Mouse (Mus musculus) testis, adult 2 months (tissue): ENCODE data around the gene Rab11fip3. TPM values are rescaled to one million over a fixed set of nuclear protein-coding genes. Genes with fewer than 3 reads are reported as not detected.

Source experiments
- H3K27ac ChIP-seq: fragments of 200-500 bp; 2 replicates; pipeline ENCODE4 v1.5.1; 2012; ENCODE audit warnings: low read depth, low read length; ENCODE audit not compliant: control insufficient read depth, insufficient read depth
- H3K27me3 ChIP-seq: fragments of 200-500 bp; 2 replicates; pipeline ENCODE4 v1.6.1; 2012; ENCODE audit warnings: mild to moderate bottlenecking, low read length, moderate library complexity; ENCODE audit not compliant: control insufficient read depth, insufficient read depth
- H3K36me3 ChIP-seq: fragments of 200-500 bp; 2 replicates; pipeline ENCODE4 v1.6.1; 2012; ENCODE audit warnings: mild to moderate bottlenecking, low read length; ENCODE audit not compliant: control insufficient read depth, insufficient read depth
- H3K4me1 ChIP-seq: fragments of 200-500 bp; 2 replicates; pipeline ENCODE4 v1.6.1; 2012; ENCODE audit warnings: low read length; ENCODE audit not compliant: control insufficient read depth, insufficient read depth
- H3K4me3 ChIP-seq: fragments of 200-500 bp; 2 replicates; pipeline ENCODE4 v1.5.1; 2012; ENCODE audit warnings: low read depth, mild to moderate bottlenecking, low read length, moderate library complexity, mixed read lengths; ENCODE audit not compliant: control insufficient read depth
- CTCF ChIP-seq: fragments of 200-500 bp; IDR thresholded peaks from 2 replicates; pipeline ENCODE4 v1.5.1; 2012; ENCODE audit warnings: low read depth, mild to moderate bottlenecking, inconsistent platforms, low read length, moderate library complexity; ENCODE audit not compliant: control insufficient read depth, insufficient read depth, insufficient replicate concordance
- POLR2A ChIP-seq: fragments of 200-500 bp; IDR thresholded peaks from 2 replicates; pipeline ENCODE4 v1.6.1; 2012; ENCODE audit warnings: low read depth, mild to moderate bottlenecking, inconsistent platforms, low read length, moderate library complexity; ENCODE audit not compliant: control insufficient read depth
- polyA plus RNA-seq: library from polyadenylated mRNA; depleted of rRNA; stranded (reverse); fragments of >200 nt; gene quantifications from 2 replicates; pipeline ENCODE4 v1.2.3, GENCODE M21; 2012

Rab11fip3 gene
- polyA plus RNA-seq, 1 experiment, result 37.5 TPM

DNA sequence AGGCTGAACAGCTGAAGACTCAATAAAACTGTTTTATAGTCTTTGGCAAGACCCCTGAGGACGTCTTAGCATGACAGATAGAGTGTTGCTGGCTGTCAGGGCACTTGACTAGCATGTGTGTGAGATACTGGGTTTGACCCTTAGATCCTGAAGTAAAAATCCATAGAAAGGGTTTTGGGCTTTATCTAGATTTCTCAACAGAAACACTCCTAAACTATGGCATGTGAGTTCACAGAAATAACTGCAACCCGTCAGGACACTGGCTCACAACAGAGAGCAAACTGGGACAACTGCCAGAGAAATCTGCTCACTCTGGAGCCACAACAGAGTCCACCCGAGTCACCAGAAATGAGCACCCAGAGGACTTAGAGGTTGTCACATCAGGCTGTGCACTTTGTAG is 101.7 kb downstream of the Rab11fip3 start:
- Histone ChIP-seq H3K27me3 (no peaks in the 10 kb centered on the region), H3K4me1 (no peaks in the 10 kb centered on the region), H3K36me3 (no peaks in the 10 kb centered on the region), H3K4me3 (no peak overlapping the region), H3K27ac (no peak overlapping the region)
- TF ChIP-seq POLR2A, result no peak
- TF ChIP-seq CTCF, result no peak

DNA sequence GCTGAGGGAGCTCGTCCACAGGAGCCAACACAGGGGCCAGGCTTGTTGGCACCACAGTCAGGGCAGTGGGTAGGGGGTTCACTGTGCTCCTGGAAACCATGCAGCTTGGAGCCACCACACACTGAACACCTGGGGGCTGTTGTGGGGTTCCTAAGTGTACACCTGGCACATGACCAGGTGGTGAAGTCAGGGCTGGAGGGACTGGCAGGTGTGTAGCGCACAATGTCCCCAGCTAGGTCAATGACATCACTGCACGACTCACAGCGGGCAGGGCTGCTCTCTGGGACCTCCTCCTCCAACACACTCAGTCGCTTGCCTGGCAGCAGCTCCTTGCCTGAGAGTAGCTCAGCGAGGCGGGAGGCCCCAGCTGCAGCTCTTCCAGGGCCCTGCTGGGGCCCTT is 105.1 kb downstream of the Rab11fip3 start:
- TF ChIP-seq POLR2A (no peak), CTCF (no peak)
- Histone ChIP-seq H3K27ac (no peak overlapping the region), H3K36me3 (no peaks in the 10 kb centered on the region)

DNA sequence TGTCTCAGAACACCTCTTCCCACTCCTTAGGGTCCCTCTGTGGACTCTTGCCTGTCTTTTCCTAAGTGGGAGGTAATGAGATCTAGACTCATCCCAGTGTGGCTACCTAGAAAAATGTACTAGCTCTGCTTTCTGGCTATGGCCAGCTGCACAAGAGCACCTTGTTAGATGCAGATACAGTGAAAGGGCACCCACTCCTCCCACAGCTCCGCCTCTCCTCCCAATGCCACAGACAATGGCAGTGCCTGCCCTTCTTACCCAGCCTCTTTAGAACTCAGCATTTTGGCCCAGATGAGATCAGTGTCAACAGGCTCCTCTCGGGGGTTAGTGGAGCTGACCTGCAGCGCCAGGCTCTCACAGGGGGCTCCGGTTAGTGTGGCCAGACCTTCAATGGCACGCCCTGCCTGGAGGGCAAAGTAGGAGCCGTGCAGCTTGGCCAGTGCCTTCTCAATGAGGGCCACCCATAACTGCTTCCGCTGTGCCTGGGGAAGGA is 106.9 kb downstream of the Rab11fip3 start:
- no peak overlapping the region for H3K27ac ChIP-seq
- no peaks in the 10 kb centered on the region for H3K27me3 ChIP-seq
- TF ChIP-seq CTCF, result no peak
- no peak for TF ChIP-seq POLR2A
- H3K4me1 ChIP-seq, result no peaks in the 10 kb centered on the region
- no peaks in the 10 kb centered on the region for H3K36me3 ChIP-seq
- peak overlapping the region; percentile 47 for H3K4me3 ChIP-seq

More for the DNA sequence above, 105.1 kb downstream of the Rab11fip3 start:
- no peaks in the 10 kb centered on the region for H3K27me3 ChIP-seq
- no peaks in the 10 kb centered on the region for H3K4me1 ChIP-seq
- no peak overlapping the region for H3K4me3 ChIP-seq

DNA sequence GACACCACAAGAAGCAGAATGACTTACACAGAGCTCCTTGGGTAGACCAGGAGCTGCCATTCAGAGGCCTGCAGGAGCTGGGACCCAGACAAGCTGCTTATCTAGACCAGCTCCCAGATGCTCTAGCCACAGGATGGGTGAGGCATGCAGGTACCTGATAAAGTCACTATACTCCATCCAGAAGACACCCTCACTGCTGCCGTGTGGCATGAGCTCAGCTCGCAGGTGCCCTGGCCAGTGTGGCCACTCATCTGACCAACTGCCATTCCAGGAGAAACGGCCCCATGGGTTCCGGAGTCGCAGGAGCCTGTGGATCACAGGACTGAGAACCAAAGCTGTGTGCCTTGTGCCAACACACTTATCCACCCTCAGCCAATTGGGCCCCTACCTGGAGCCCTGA is 107.8 kb downstream of the Rab11fip3 start:
- TF ChIP-seq POLR2A (no peak), CTCF (no peak)
- H3K4me3 ChIP-seq, result peak overlapping the region; percentile 47
- H3K27me3 ChIP-seq, result no peaks in the 10 kb centered on the region
- no peaks in the 10 kb centered on the region for H3K4me1 ChIP-seq
- H3K27ac ChIP-seq, result peak overlapping the region; percentile 3
- no peaks in the 10 kb centered on the region for H3K36me3 ChIP-seq

DNA sequence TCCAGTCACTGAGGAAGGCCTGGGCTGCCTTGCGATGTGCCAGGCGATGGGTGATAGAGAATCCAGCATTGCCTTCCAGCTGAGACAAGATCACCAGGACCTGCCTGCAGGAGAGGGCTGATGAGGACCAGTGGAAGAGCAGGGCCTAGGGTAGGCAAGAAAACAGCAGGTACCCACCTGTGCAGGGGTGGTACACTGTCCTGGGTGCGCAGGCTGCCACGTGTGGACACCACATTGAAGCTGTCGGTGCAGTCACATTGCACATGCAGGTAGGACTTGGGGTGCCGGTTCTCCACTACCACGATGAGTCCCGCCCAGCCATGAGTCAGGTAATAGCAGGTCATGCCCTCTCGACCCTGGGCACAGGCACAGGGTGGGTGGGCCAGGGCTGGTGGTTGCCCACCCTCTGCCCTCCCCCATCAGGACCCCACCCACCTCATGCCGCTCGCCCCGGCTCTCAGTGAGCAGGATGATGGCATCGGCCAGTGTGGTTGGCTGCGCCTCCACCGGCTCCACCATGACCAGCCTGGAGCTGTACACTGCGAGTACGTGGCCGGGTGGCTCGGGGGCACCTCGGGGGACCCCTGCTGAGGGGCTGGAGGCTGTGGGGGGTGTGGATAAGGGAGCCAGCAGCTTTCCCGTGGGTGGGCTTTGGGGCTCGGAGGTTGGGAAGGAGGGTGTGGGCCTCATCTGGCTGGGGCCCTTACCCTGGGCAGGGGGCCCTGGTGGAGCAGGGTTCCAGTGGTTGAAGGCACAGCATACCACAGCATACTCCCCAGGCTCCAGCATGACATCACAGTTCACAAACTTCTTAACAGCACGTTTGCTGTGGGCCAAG is 109.5 kb downstream of the Rab11fip3 start:
- Histone ChIP-seq H3K27me3 (no peaks in the 10 kb centered on the region), H3K36me3 (no peaks in the 10 kb centered on the region), H3K4me3 (no peak overlapping the region), H3K27ac (no peak overlapping the region), H3K4me1 (no peaks in the 10 kb centered on the region)
- 0 out of 2 replicates have a peak, but pooled peaks have one; percentile 11 for TF ChIP-seq CTCF
- TF ChIP-seq POLR2A, result no peak

DNA sequence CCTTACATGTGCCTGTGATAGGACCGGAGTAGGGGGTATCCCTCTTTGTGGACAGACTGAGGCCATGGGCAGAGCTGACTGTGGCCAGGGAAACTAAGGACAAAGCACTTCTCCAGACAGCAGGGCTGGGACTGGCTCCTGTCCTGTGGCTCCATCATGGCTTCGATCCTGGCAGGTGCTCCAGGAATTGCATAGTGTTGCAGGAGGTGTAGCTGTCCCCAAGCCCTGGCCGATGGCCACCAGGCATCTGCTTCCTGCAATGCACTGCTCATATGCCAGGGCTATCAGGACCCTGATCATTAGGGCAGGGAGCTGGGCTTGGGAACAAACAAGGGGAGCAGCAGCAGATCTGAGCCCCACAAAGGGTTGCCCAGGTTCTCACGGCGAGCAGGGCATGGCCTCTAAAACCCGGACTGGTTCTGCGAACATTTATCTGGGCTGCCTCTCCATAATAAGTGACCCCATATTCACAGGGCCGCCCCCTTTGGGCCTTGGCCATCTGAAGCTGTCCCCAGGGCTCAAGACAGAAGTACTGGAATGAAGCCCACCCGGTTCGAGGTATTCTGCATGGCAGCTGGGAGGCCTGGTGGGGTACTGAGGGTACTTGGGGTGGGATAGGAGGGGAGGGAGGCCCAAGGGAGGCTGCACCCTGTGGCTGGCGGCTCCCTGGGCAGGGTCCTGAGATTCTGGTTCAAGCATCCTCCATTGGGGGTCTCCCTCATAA is 110.4 kb downstream of the Rab11fip3 start:
- H3K27me3 ChIP-seq, result no peaks in the 10 kb centered on the region
- TF ChIP-seq CTCF (no peak), POLR2A (no peak)
- H3K36me3 ChIP-seq, result no peaks in the 10 kb centered on the region
- no peaks in the 10 kb centered on the region for H3K4me1 ChIP-seq
- H3K4me3 ChIP-seq, result no peak overlapping the region
- no peak overlapping the region for H3K27ac ChIP-seq

DNA sequence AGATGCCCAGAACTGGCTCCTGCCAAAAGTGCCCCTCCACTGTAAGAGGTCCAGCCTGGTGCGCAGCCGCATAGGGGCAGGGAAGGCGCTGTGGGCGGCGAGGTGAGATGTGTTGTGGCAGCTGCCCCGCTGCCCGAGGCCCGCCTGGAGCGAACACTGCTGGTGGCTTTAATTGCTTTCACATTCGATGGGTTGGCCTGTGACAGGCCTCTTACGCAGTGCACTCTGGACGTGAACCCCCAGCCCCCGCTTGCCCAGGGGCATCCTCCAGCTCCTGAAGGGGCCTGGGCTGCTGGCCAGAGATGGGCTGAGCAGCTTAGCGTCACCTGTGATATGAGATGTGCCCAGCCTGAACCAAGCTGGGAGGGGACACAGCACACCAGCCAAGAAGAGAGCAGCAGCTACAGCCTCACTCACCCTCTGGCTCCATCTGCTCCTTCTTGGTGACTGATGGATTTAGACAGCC is 111.7 kb downstream of the Rab11fip3 start:
- Histone ChIP-seq H3K27me3 (no peaks in the 10 kb centered on the region), H3K4me1 (no peaks in the 10 kb centered on the region), H3K36me3 (no peaks in the 10 kb centered on the region), H3K4me3 (no peak overlapping the region), H3K27ac (no peak overlapping the region)
- TF ChIP-seq POLR2A (no peak), CTCF (no peak)
